Mouse (Mus musculus): ENCODE results near the gene Ddx59.

Gene Ddx59

GRCm38 (mm10) chr1:136414798-136415755 lies at the start of gene Ddx59:
Ddx59 (plus strand) TSS chr1:136415271.
- Histone ChIP-seq H3K4me1 (replicated peaks; ENCODE audit: low read depth, low read length) (peaks cover 34% of the 10 kb centered on the region), H3K9me3 (ENCODE audit: low read length) (no peaks in the 10 kb centered on the region), H3K36me3 (ENCODE audit: insufficient read depth, low read length) (peaks cover 23% of the 10 kb centered on the region), H3K27me3 (ENCODE audit: insufficient read depth, low read length) (no peaks in the 10 kb centered on the region), H3K4me3 (replicated peaks; ENCODE audit: low read length) (peak within 1 kb of the TSS; percentile 84)
- TF ChIP-seq CTCF (conservative IDR thresholded peaks at IDR 0.05; ENCODE audit: low read length), result no peak
- TF ChIP-seq POU5F1 (IDR thresholded peaks at IDR 0.05; ENCODE audit: borderline replicate concordance, low read length), result no peak

- Histone ChIP-seq H3K4me3 (replicated peaks; ENCODE audit: low read length) (no peak overlapping the region), H3K27me3 (ENCODE audit: insufficient read depth, low read length) (0 out of 2 replicates have a peak, but pooled peaks cover 7% of the 10 kb centered on the region), H3K36me3 (ENCODE audit: insufficient read depth, low read length) (no peaks in the 10 kb centered on the region), H3K9me3 (ENCODE audit: low read length) (no peaks in the 10 kb centered on the region), H3K4me1 (replicated peaks; ENCODE audit: low read depth, low read length) (no peaks in the 10 kb centered on the region)
- TF ChIP-seq NANOG (IDR thresholded peaks at IDR 0.05; ENCODE audit: borderline replicate concordance, low read length) (no peak), POU5F1 (IDR thresholded peaks at IDR 0.05; ENCODE audit: borderline replicate concordance, low read length) (no peak), CTCF (conservative IDR thresholded peaks at IDR 0.05; ENCODE audit: low read length) (no peak)
Measured at GRCm38 (mm10) chr1:136365986-136366385, 49.1 kb upstream of the Ddx59 start.

GRCm38 (mm10) chr1:136379261-136379660 lies 35.8 kb upstream of the Ddx59 start:
- Histone ChIP-seq H3K27me3 (ENCODE audit: insufficient read depth, low read length) (no peaks in the 10 kb centered on the region), H3K36me3 (ENCODE audit: insufficient read depth, low read length) (no peaks in the 10 kb centered on the region), H3K9me3 (ENCODE audit: low read length) (no peaks in the 10 kb centered on the region), H3K4me3 (replicated peaks; ENCODE audit: low read length) (no peak overlapping the region), H3K4me1 (replicated peaks; ENCODE audit: low read depth, low read length) (no peaks in the 10 kb centered on the region)
- TF ChIP-seq POU5F1 (IDR thresholded peaks at IDR 0.05; ENCODE audit: borderline replicate concordance, low read length) (no peak), CTCF (conservative IDR thresholded peaks at IDR 0.05; ENCODE audit: low read length) (no peak), NANOG (IDR thresholded peaks at IDR 0.05; ENCODE audit: borderline replicate concordance, low read length) (no peak)

GRCm38 (mm10) chr1:136380161-136380560 lies 34.9 kb upstream of the Ddx59 start:
- Histone ChIP-seq H3K27me3 (ENCODE audit: insufficient read depth, low read length) (no peaks in the 10 kb centered on the region), H3K9me3 (ENCODE audit: low read length) (no peaks in the 10 kb centered on the region), H3K36me3 (ENCODE audit: insufficient read depth, low read length) (no peaks in the 10 kb centered on the region), H3K4me3 (replicated peaks; ENCODE audit: low read length) (no peak overlapping the region), H3K4me1 (replicated peaks; ENCODE audit: low read depth, low read length) (no peaks in the 10 kb centered on the region)
- TF ChIP-seq CTCF (conservative IDR thresholded peaks at IDR 0.05; ENCODE audit: low read length), result no peak
- no peak for TF ChIP-seq POU5F1 (IDR thresholded peaks at IDR 0.05; ENCODE audit: borderline replicate concordance, low read length)
- no peak for TF ChIP-seq NANOG (IDR thresholded peaks at IDR 0.05; ENCODE audit: borderline replicate concordance, low read length)

- no peaks in the 10 kb centered on the region for H3K36me3 ChIP-seq (ENCODE audit: insufficient read depth, low read length)
- no peaks in the 10 kb centered on the region for H3K4me1 ChIP-seq (replicated peaks; ENCODE audit: low read depth, low read length)
- H3K9me3 ChIP-seq (ENCODE audit: low read length), result no peaks in the 10 kb centered on the region
- H3K4me3 ChIP-seq (replicated peaks; ENCODE audit: low read length), result no peak overlapping the region
- no peaks in the 10 kb centered on the region for H3K27me3 ChIP-seq (ENCODE audit: insufficient read depth, low read length)
- no peak for TF ChIP-seq CTCF (conservative IDR thresholded peaks at IDR 0.05; ENCODE audit: low read length)
- no peak for TF ChIP-seq NANOG (IDR thresholded peaks at IDR 0.05; ENCODE audit: borderline replicate concordance, low read length)
- no peak for TF ChIP-seq POU5F1 (IDR thresholded peaks at IDR 0.05; ENCODE audit: borderline replicate concordance, low read length)
Measured at GRCm38 (mm10) chr1:136380606-136381005, 34.5 kb upstream of the Ddx59 start.

GRCm38 (mm10) chr1:136381169-136381568 lies 33.9 kb upstream of the Ddx59 start:
- no peak overlapping the region for H3K4me3 ChIP-seq (replicated peaks; ENCODE audit: low read length)
- no peak for TF ChIP-seq CTCF (conservative IDR thresholded peaks at IDR 0.05; ENCODE audit: low read length)
- TF ChIP-seq NANOG (IDR thresholded peaks at IDR 0.05; ENCODE audit: borderline replicate concordance, low read length), result no peak
- TF ChIP-seq POU5F1 (IDR thresholded peaks at IDR 0.05; ENCODE audit: borderline replicate concordance, low read length), result no peak

GRCm38 (mm10) chr1:136381583-136381982 lies 33.5 kb upstream of the Ddx59 start:
- no peaks in the 10 kb centered on the region for H3K4me1 ChIP-seq (replicated peaks; ENCODE audit: low read depth, low read length)
- H3K4me3 ChIP-seq (replicated peaks; ENCODE audit: low read length), result no peak overlapping the region
- H3K9me3 ChIP-seq (ENCODE audit: low read length), result no peaks in the 10 kb centered on the region
- H3K36me3 ChIP-seq (ENCODE audit: insufficient read depth, low read length), result no peaks in the 10 kb centered on the region
- TF ChIP-seq NANOG (IDR thresholded peaks at IDR 0.05; ENCODE audit: borderline replicate concordance, low read length) (no peak), CTCF (conservative IDR thresholded peaks at IDR 0.05; ENCODE audit: low read length) (no peak), POU5F1 (IDR thresholded peaks at IDR 0.05; ENCODE audit: borderline replicate concordance, low read length) (no peak)
- H3K27me3 ChIP-seq (ENCODE audit: insufficient read depth, low read length), result 0 out of 2 replicates have a peak, but pooled peaks cover 2% of the 10 kb centered on the region

More at GRCm38 (mm10) chr1:136381169-136381568, 33.9 kb upstream of the Ddx59 start:
- no peaks in the 10 kb centered on the region for H3K9me3 ChIP-seq (ENCODE audit: low read length)
- H3K27me3 ChIP-seq (ENCODE audit: insufficient read depth, low read length), result 0 out of 2 replicates have a peak, but pooled peaks cover 2% of the 10 kb centered on the region
- no peaks in the 10 kb centered on the region for H3K4me1 ChIP-seq (replicated peaks; ENCODE audit: low read depth, low read length)
- H3K36me3 ChIP-seq (ENCODE audit: insufficient read depth, low read length), result no peaks in the 10 kb centered on the region

- Histone ChIP-seq H3K4me1 (replicated peaks; ENCODE audit: low read depth, low read length) (no peaks in the 10 kb centered on the region), H3K9me3 (ENCODE audit: low read length) (no peaks in the 10 kb centered on the region), H3K27me3 (ENCODE audit: insufficient read depth, low read length) (0 out of 2 replicates have a peak, but pooled peaks cover 2% of the 10 kb centered on the region), H3K4me3 (replicated peaks; ENCODE audit: low read length) (no peak overlapping the region), H3K36me3 (ENCODE audit: insufficient read depth, low read length) (no peaks in the 10 kb centered on the region)
- TF ChIP-seq NANOG (IDR thresholded peaks at IDR 0.05; ENCODE audit: borderline replicate concordance, low read length) (no peak), POU5F1 (IDR thresholded peaks at IDR 0.05; ENCODE audit: borderline replicate concordance, low read length) (no peak), CTCF (conservative IDR thresholded peaks at IDR 0.05; ENCODE audit: low read length) (no peak)
Measured at GRCm38 (mm10) chr1:136386914-136387313, 28.2 kb upstream of the Ddx59 start.
